Mouse (Mus musculus) forebrain, embryonic 13.5 days (tissue): ENCODE results near the gene Lrp3. TPM values are rescaled to one million over a fixed set of nuclear protein-coding genes. Genes with fewer than 3 reads are reported as not detected.

ENCODE experiments used
- ATAC-seq: fragments of 200-750 bp; cut with Nextera tagmentation; 2 replicates; pipeline ENCODE4 v1.8.0; 2017
- H3K27ac ChIP-seq: fragments of 300-500 bp; sonication (generic); 2 replicates; pipeline ENCODE4 v1.5.1; 2015; ENCODE audit warnings: inconsistent platforms, mild to moderate bottlenecking, moderate library complexity
- H3K27me3 ChIP-seq: fragments of 300-500 bp; sonication (generic); 2 replicates; pipeline ENCODE4 v1.6.1; 2015; ENCODE audit warnings: mild to moderate bottlenecking, inconsistent platforms
- H3K36me3 ChIP-seq: fragments of 300-500 bp; sonication (generic); 2 replicates; pipeline ENCODE4 v1.6.1; 2015; ENCODE audit warnings: mild to moderate bottlenecking, inconsistent platforms; ENCODE audit not compliant: poor library complexity, severe bottlenecking
- H3K4me1 ChIP-seq: fragments of 300-500 bp; sonication (generic); 2 replicates; pipeline ENCODE4 v1.6.1; 2015; ENCODE audit warnings: inconsistent platforms
- H3K4me2 ChIP-seq: fragments of 300-500 bp; sonication (generic); 2 replicates; pipeline ENCODE4 v1.6.1; 2015; ENCODE audit warnings: inconsistent platforms, mild to moderate bottlenecking, moderate library complexity
- H3K4me3 ChIP-seq: fragments of 300-500 bp; sonication (generic); 2 replicates; pipeline ENCODE4 v1.5.1; 2015; ENCODE audit warnings: mild to moderate bottlenecking, inconsistent platforms
- H3K9ac ChIP-seq: fragments of 300-500 bp; sonication (generic); 2 replicates; pipeline ENCODE4 v1.6.1; 2015; ENCODE audit warnings: mild to moderate bottlenecking, inconsistent platforms
- H3K9me3 ChIP-seq: fragments of 300-500 bp; sonication (generic); replicated peaks from 2 replicates; pipeline ENCODE4 v1.6.1; 2016; ENCODE audit warnings: inconsistent platforms
- WGBS: fragments of 180-500 bp; shearing (Covaris S2); methylation state at CpG from one replicate; pipeline ENCODE4 v1.1.7; 2015; 5-methylcytosine and 5-hydroxymethylcytosine counted together
- polyA plus RNA-seq: library from polyadenylated mRNA; unstranded; fragments of >200 nt; fragmentation: Nextera tagmentation; extraction: Ambion mirVana; gene quantifications from 2 replicates; pipeline ENCODE4 v1.2.1, GENCODE M21; 2015

Gene Lrp3
- polyA plus RNA-seq, 1 experiment from 2014 or later, result 24.1 TPM

- Histone ChIP-seq H3K9me3 (peaks cover 9% of the 10 kb centered on the region), H3K4me1 (peaks cover 18% of the 10 kb centered on the region), H3K27me3 (peaks cover 62% of the 10 kb centered on the region), H3K27ac (no peak overlapping the region), H3K36me3 (no peaks in the 10 kb centered on the region), H3K4me2 (peak overlapping the region; percentile 69), H3K4me3 (peak overlapping the region; percentile 36), H3K9ac (peak overlapping the region; percentile 56)
- peak; percentile 63; the same call in 1 of the 2 replicates for ATAC-seq
- WGBS, result 1% methylated on average over 54 of the region's 54 CpGs
These were observed 30.2 kb downstream of the Lrp3 start for GRCm38 (mm10) chr7:35184833-35185724.

GRCm38 (mm10) chr7:35176412-35177381, 38.6 kb downstream of the Lrp3 start:
- ATAC-seq, result no peak
- H3K36me3 ChIP-seq, result no peaks in the 10 kb centered on the region
- H3K4me2 ChIP-seq, result no peak overlapping the region
- H3K27ac ChIP-seq, result no peak overlapping the region
- 0 out of 2 replicates have a peak, but pooled peaks cover under 1% of the 10 kb centered on the region for H3K4me1 ChIP-seq
- 53% methylated on average over 18 of the region's 18 CpGs for WGBS
- H3K27me3 ChIP-seq, result 0 out of 2 replicates have a peak, but pooled peaks cover 2% of the 10 kb centered on the region
- no peak overlapping the region for H3K4me3 ChIP-seq
- H3K9me3 ChIP-seq, result 0 out of 2 replicates have a peak, but pooled peaks cover 3% of the 10 kb centered on the region
- H3K9ac ChIP-seq, result no peak overlapping the region

GRCm38 (mm10) chr7:35175533-35175932, 39.8 kb downstream of the Lrp3 start:
- Histone ChIP-seq H3K4me1 (0 out of 2 replicates have a peak, but pooled peaks cover 3% of the 10 kb centered on the region), H3K4me2 (no peak overlapping the region), H3K9ac (no peak overlapping the region), H3K9me3 (0 out of 2 replicates have a peak, but pooled peaks cover 3% of the 10 kb centered on the region), H3K27me3 (peaks cover 5% of the 10 kb centered on the region; the same call in 1 of the 2 replicates), H3K36me3 (no peaks in the 10 kb centered on the region), H3K27ac (no peak overlapping the region), H3K4me3 (no peak overlapping the region)
- ATAC-seq, result no peak
- WGBS, result 86% methylated on average over 4 of the region's 4 CpGs

GRCm38 (mm10) chr7:35172519-35172918, 42.8 kb downstream of the Lrp3 start:
- 0 out of 2 replicates have a peak overlapping the region, but pooled peaks have one; percentile 42 for H3K4me2 ChIP-seq
- WGBS, result 69% methylated on average over 4 of the region's 4 CpGs

GRCm38 (mm10) chr7:35171867-35172382, 43.4 kb downstream of the Lrp3 start:
- Histone ChIP-seq H3K27me3 (peaks cover 8% of the 10 kb centered on the region; the same call in 1 of the 2 replicates), H3K9me3 (no peaks in the 10 kb centered on the region), H3K36me3 (no peaks in the 10 kb centered on the region), H3K9ac (no peak overlapping the region), H3K4me1 (0 out of 2 replicates have a peak, but pooled peaks cover 3% of the 10 kb centered on the region), H3K4me2 (peak overlapping the region; percentile 42), H3K27ac (no peak overlapping the region), H3K4me3 (no peak overlapping the region)
- 3% methylated on average over 14 of the region's 16 CpGs for WGBS
- peak; percentile 87 for ATAC-seq

More at GRCm38 (mm10) chr7:35172519-35172918, 42.8 kb downstream of the Lrp3 start:
- no peak overlapping the region for H3K9ac ChIP-seq
- H3K27ac ChIP-seq, result no peak overlapping the region
- H3K9me3 ChIP-seq, result no peaks in the 10 kb centered on the region
- H3K4me1 ChIP-seq, result 0 out of 2 replicates have a peak, but pooled peaks cover 3% of the 10 kb centered on the region
- no peak overlapping the region for H3K4me3 ChIP-seq
- no peaks in the 10 kb centered on the region for H3K36me3 ChIP-seq
- H3K27me3 ChIP-seq, result peaks cover 8% of the 10 kb centered on the region; the same call in 1 of the 2 replicates
- no peak for ATAC-seq

- no peaks in the 10 kb centered on the region for H3K36me3 ChIP-seq
- H3K27ac ChIP-seq, result no peak overlapping the region
- 0 out of 2 replicates have a peak, but pooled peaks cover 3% of the 10 kb centered on the region for H3K4me1 ChIP-seq
- H3K9ac ChIP-seq, result no peak overlapping the region
- H3K4me3 ChIP-seq, result no peak overlapping the region
- peak; percentile 50; the same call in 1 of the 2 replicates for ATAC-seq
- H3K27me3 ChIP-seq, result peaks cover 8% of the 10 kb centered on the region; the same call in 1 of the 2 replicates
- H3K4me2 ChIP-seq, result no peak overlapping the region
- H3K9me3 ChIP-seq, result no peaks in the 10 kb centered on the region
- WGBS, result 11% methylated on average over 6 of the region's 6 CpGs
These were observed 46.0 kb downstream of the Lrp3 start for GRCm38 (mm10) chr7:35169341-35169740.

GRCm38 (mm10) chr7:35167925-35168324, 47.4 kb downstream of the Lrp3 start:
- Histone ChIP-seq H3K4me3 (no peak overlapping the region), H3K36me3 (no peaks in the 10 kb centered on the region), H3K27me3 (peaks cover 8% of the 10 kb centered on the region; the same call in 1 of the 2 replicates), H3K9me3 (no peaks in the 10 kb centered on the region), H3K4me2 (no peak overlapping the region), H3K4me1 (0 out of 2 replicates have a peak, but pooled peaks cover 3% of the 10 kb centered on the region), H3K27ac (no peak overlapping the region), H3K9ac (no peak overlapping the region)
- ATAC-seq, result no peak
- 79% methylated on average over 2 of the region's 2 CpGs for WGBS

- ATAC-seq, result no peak
- H3K4me1 ChIP-seq, result 0 out of 2 replicates have a peak, but pooled peaks cover 3% of the 10 kb centered on the region
- H3K27me3 ChIP-seq, result peaks cover 8% of the 10 kb centered on the region; the same call in 1 of the 2 replicates
- H3K4me2 ChIP-seq, result no peak overlapping the region
- no peak overlapping the region for H3K4me3 ChIP-seq
- no peaks in the 10 kb centered on the region for H3K9me3 ChIP-seq
- H3K36me3 ChIP-seq, result no peaks in the 10 kb centered on the region
- H3K9ac ChIP-seq, result no peak overlapping the region
- WGBS, result 80% methylated on average over 5 of the region's 5 CpGs
- H3K27ac ChIP-seq, result no peak overlapping the region
These were observed 48.3 kb downstream of the Lrp3 start for GRCm38 (mm10) chr7:35166988-35167387.

GRCm38 (mm10) chr7:35164131-35164530, 51.2 kb downstream of the Lrp3 start:
- ATAC-seq, result no peak
- WGBS, result 86% methylated on average over 6 of the region's 6 CpGs
- Histone ChIP-seq H3K27me3 (no peaks in the 10 kb centered on the region), H3K9me3 (no peaks in the 10 kb centered on the region), H3K4me3 (no peak overlapping the region), H3K4me2 (no peak overlapping the region), H3K4me1 (no peaks in the 10 kb centered on the region), H3K9ac (no peak overlapping the region), H3K27ac (no peak overlapping the region), H3K36me3 (no peaks in the 10 kb centered on the region)

GRCm38 (mm10) chr7:35163600-35163999, 51.7 kb downstream of the Lrp3 start:
- ATAC-seq, result no peak
- Histone ChIP-seq H3K4me3 (no peak overlapping the region), H3K9ac (no peak overlapping the region), H3K36me3 (no peaks in the 10 kb centered on the region), H3K4me1 (no peaks in the 10 kb centered on the region), H3K4me2 (no peak overlapping the region), H3K27ac (no peak overlapping the region), H3K27me3 (no peaks in the 10 kb centered on the region), H3K9me3 (no peaks in the 10 kb centered on the region)
- WGBS, result 84% methylated on average over 7 of the region's 7 CpGs

GRCm38 (mm10) chr7:35162443-35162842, 52.9 kb downstream of the Lrp3 start:
- WGBS, result 87% methylated on average over 6 of the region's 6 CpGs
- Histone ChIP-seq H3K4me3 (no peak overlapping the region), H3K9me3 (no peaks in the 10 kb centered on the region), H3K27ac (no peak overlapping the region), H3K4me2 (no peak overlapping the region), H3K9ac (no peak overlapping the region), H3K36me3 (no peaks in the 10 kb centered on the region), H3K27me3 (no peaks in the 10 kb centered on the region), H3K4me1 (no peaks in the 10 kb centered on the region)
- no peak for ATAC-seq
